Mouse (Mus musculus) urinary bladder, adult 18-20 months (tissue): ENCODE results near the gene Vps13d.

Source experiments
- DNase-seq, 2 experiments: peaks; one replicate each; pipeline ENCODE4 v3.0.0; 2022; ENCODE audit warnings: low spot score in 2 of 2, mixed read lengths in 2 of 2

Vps13d gene

GRCm38 (mm10) chr4:145079324-145079723, 115.5 kb downstream of the Vps13d start:
- no peak for DNase-seq

DNA sequence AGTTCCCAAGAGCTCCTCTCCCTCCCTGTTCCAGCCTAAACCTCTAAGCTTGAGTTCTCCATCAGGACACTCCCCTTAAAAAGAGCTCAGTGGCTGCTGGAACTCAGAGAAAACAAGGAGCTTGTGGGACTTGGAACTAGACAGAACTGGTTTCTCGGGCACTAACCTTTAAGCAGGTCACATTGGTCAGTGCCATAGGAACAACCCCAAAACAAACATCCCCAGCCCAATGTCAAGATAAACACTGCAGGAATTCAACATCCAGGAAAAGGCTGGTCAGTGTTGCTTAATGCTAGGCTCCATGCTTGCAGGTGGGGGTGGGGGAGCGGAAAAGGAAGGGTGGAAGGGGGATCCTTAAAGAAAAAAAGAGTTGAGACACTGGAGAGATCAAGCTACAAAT, 120.5 kb downstream of the Vps13d start:
- peak in 1 of 2 experiments; percentile 45 for DNase-seq

GRCm38 (mm10) chr4:145073728-145074127, 121.1 kb downstream of the Vps13d start:
- no peak for DNase-seq

- DNase-seq, result no peak
These were observed 122.9 kb downstream of the Vps13d start for GRCm38 (mm10) chr4:145071942-145072341.

GRCm38 (mm10) chr4:145067019-145067680, 127.7 kb downstream of the Vps13d start:
- DNase-seq, result no peak

DNA sequence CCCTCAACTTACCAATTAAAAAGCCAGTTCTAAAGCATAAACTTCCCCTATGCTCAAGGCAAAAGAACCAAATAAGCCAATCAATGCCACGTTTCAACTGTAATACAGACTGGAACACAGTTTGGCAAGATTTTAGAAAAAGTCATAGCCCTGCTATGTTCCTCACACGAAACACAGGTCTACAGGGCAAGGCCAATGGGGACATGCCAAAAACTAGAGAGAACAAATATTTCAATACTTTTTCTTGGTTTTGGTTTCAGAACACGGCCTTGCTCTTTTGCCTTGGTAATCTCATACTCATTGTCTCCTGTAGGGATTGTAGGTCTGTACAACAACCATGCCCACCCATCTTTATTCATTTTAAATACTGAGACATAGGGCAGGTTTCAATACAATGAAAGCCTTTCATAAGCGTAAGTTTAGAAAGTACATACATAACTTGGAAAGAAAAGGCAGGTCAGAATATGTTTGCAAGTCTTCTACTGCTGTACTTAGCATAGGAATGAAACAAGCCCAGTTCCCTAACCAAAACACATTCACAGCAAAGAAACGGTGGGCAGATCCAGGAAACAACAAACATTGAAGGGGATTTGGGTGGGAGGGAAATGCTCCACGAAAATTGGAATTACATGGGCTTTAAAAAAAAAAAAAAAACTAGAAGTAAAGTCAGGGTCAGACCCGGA, 128.3 kb downstream of the Vps13d start:
- no peak for DNase-seq

DNA sequence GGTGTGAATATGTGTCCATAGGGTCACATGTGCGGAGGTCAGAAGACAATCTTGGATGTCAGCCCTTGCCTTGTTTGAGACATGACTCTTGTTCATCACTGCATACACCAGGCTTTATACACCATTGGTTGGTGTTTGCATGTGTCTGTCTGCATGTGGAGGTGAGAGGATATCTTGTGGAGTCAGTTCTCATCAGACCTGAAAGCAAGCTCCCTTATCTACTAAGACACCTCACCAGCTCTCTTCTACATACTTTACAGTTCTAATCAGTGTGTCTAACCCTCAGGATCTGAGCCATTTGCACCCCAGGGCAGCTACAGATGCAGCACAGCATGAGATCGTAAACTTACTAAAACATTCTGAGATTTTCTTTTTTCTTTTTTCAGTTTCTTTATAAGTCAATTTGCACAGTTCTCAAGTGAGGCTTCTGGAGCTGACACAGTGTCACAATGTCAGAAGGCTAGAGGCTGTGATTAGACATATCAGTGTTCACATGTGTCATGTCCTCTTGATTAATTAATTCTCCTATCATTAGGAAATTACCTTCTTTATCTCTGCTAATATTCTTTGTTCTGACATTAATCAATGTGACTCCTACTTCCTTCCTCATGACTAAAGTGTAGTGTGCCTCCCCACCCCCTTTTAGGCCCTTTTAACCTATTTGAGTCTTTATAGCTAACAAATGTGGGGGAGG, 135.9 kb downstream of the Vps13d start:
- DNase-seq, result no peak

DNA sequence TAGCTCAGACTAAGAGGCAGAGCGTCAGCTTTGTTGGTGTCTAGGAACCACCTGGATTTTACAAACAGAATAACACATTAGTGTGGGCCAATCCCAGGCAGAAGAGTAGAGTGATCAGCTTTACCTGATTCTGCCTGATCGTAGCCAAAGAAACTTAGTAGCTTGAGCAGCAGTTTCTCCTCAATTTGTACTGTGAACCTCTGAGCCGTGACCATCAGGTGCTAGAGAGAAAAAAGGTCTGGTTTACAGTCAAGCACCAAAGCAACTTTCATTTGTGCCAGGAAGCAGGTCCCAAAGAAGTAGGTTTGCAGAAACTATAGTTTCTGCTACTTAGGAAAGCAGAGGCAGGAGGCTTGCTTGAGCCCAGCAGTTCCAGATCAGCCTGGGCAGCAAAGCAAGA, 138.5 kb downstream of the Vps13d start:
- DNase-seq, result no peak

DNA sequence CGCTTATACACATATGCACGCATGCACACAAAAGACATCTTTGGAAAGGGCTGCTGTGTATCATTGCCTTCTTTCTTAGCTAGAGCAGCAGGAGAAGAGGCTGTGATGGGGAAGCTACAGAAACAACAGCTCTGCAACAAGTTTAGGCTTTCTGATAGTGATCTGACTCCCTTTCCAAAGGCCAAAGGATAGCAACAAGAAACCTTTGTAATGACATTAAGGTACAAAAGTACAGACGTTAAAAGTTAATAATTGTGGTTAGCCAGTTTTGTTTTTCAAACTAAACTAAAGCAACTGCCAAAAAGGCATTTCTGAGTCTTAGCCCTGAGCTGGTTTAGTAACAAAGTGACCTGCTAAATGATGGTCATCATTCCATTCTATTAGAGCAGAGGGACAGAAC, 139.0 kb downstream of the Vps13d start:
- DNase-seq, result no peak

DNA sequence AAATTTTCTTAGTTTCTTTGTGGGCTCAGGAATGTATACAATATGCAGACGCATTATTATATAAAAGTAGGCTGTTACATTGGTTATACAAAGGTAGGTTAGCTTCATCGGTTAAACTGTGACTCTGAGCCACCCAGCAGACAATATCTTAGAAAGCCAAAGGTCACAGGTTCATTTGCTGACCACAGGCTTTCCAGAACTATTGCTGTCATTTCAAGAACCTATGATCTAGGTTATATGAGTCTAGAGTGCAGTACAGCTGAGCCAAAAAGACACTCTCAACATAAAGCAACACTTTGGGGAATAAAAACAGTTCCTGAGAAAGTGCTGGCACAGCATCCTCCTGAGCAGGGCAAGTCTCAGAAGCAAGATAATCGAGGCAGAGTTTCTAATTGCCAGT, 140.4 kb downstream of the Vps13d start:
- DNase-seq, result no peak

- DNase-seq, result no peak
These were observed 142.1 kb downstream of the Vps13d start for GRCm38 (mm10) chr4:145052697-145053096.

DNA sequence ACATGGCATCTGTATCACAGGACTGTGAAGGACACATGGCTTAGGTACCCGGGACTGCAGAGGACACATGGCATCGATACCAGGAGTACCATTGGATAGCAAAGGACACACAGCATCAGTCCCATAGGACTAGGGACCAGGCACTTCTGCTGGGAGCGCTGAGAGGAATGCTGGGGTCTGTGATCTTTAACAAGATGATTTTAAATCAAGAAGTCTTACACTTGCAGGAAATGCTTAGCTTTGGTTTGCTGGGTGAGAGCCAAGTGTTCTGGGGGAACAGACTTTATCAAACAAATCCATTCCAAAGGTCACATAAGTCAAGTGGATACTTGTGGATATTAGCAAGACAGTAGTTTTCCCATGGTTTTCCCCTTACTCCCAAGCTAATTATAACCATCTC, 142.5 kb downstream of the Vps13d start:
- no peak for DNase-seq

- no peak for DNase-seq
These were observed 143.4 kb downstream of the Vps13d start for GRCm38 (mm10) chr4:145051209-145051969.

DNA sequence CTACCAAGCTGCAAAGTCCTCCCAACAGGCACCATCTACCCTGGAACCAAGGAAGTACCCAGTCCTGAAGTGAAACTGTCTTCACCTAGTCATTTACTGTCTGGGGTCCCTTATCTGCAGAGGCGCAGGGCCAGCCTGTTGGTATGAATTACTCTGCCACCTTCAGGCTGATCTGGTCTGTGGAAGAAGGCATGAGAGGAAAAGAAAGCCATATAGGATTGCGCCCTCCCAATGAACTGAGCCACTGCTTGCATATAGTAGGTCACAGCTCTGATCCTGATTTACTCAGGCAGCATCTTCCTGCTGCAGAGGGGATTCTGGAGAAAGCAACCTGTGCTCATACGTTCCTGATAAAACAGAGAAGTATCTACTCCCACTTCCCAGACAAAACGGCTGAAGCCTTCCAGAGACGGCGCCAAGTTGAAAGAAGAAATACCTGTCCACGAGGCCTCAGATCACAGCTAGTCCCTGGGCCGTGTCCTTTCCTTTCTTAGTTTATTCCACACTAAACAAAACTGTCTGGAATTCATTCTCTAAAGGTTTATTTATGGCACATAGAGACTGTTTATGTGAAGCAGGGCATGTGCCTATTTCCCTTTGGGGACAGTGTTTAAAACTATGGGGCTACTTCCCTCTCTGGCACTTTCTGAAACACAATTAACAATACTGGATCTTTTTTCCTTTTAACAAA, 144.1 kb downstream of the Vps13d start:
- no peak for DNase-seq

- DNase-seq, result no peak
These were observed 146.8 kb downstream of the Vps13d start for GRCm38 (mm10) chr4:145047964-145048363.

DNA sequence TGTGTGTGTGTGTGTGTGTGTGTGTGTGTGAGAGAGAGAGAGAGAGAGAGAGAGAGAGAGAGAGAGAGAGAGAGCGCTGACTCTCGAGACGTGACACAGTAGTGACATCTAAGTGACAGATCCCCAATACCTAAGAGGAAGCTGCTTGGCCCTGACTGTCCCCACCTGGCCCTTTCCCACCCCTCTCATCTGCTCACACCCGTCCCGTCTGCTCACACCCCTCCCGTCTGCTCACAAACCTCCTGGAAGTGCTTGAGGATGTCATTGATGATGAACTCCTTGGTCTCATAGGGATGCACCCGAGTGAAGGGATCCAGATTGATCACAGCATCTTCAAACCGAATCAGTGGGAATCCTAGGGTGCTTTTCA, 148.8 kb downstream of the Vps13d start:
- DNase-seq, result no peak

GRCm38 (mm10) chr4:145045312-145046031, 149.3 kb downstream of the Vps13d start:
- no peak for DNase-seq

- DNase-seq, result no peak
These were observed 153.5 kb downstream of the Vps13d start for GRCm38 (mm10) chr4:145041223-145041870.

GRCm38 (mm10) chr4:145037631-145038416, 157.0 kb downstream of the Vps13d start:
- DNase-seq, result no peak

DNA sequence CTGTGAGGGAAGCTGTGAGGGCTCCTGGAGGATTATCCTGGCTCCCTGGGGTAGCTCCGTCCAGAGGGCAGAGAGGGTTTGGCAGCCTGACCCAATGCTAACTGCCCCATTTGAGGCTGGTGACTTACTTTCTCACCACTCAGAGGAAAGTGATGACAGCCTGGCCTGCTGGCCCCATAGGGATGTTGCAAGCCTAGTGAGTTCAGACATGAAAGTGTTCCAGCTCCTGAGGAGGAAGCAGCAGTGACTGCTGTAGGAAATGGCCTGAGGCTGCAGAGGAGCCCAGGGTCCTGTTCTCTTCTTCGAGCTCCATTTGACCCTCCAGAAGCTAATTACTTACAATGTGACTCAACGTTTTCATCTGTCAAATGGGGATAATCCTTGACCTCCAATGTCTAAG, 157.8 kb downstream of the Vps13d start:
- no peak for DNase-seq
